Mouse (Mus musculus) gonadal fat pad, adult 2 months (tissue): Measurements from ENCODE around the gene Btbd17. TPM values are rescaled to one million over a fixed set of nuclear protein-coding genes. Genes with fewer than 3 reads are reported as not detected.
A peak's percentile ranks its signal among the peaks of the same experiment; 100 is the strongest.

ENCODE experiments used
- DNase-seq: peaks from one replicate; pipeline ENCODE4 v3.0.0-alpha.2; 2012; ENCODE audit warnings: low read depth
- polyA plus RNA-seq: library from polyadenylated mRNA; depleted of rRNA; stranded (reverse); fragments of >200 nt; gene quantifications from 2 replicates; pipeline ENCODE4 v1.2.3, GENCODE M21; 2012; rRNA removed

Btbd17 gene
- 4.5 and 8.2 TPM in 2 replicates for polyA plus RNA-seq

DNA sequence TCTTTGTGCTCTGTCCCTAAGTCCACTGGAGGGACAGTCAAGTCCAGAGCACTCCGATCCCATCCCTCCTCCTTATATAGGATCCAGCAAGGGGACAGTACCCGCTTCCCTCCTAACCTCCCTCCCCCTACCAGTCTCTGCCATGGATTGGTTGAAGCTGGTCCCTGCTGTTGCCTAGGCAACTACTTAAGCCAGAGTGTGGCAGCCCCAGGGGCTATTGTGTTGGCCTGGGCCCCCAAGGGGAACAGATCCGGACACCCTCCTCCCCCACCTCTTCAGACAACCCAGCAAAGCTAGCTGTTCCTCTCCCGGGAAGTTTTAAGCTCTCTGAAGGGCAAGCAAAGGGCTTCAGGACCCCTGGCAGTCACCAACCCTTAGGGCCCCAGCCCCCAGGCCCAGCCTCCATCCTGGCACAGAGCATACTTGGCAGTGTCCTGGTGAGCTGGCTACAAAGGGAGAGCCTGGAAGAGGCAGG, at the start of gene Btbd17:
Btbd17 (minus strand) TSS at position 98 of the 475 bp plus-strand sequence.
- DNase-seq, result no peak

DNA sequence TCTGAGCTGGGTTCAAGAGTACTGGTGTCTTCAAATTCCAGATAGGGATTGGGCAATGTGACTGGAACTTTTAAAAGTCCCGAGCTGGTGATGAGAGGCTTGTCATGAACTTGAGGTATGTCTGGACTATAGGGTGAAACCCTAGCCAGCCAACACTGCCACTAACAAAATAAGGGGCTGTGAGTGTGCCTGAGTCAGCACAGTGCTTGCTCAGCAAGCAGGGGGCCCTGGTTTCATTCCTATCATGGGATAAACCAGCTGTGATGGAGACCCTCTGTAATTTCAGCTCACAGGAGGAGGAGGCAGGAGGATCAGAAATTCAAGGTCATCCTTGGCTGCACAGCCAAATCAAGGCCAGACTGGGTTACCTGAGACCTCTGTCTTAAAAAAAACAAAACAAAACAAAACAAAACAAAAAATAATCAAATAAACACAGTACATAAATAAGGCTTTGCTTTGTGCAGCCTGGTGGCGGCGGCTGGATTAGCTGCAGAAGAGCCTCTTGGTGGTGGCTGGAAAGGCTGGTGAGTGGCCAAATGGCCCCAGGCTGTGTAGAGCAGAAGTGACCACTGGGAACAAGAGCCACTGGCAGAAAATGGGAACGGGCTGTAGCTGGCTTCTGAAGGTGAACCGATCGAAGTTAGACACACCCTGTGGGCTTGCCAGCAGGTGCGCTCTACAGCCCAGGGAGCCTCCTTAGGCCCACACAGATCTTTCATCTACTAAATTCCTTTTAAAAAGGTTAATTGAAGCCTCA, 48.9 kb upstream of the Btbd17 start:
- DNase-seq, result no peak

DNA sequence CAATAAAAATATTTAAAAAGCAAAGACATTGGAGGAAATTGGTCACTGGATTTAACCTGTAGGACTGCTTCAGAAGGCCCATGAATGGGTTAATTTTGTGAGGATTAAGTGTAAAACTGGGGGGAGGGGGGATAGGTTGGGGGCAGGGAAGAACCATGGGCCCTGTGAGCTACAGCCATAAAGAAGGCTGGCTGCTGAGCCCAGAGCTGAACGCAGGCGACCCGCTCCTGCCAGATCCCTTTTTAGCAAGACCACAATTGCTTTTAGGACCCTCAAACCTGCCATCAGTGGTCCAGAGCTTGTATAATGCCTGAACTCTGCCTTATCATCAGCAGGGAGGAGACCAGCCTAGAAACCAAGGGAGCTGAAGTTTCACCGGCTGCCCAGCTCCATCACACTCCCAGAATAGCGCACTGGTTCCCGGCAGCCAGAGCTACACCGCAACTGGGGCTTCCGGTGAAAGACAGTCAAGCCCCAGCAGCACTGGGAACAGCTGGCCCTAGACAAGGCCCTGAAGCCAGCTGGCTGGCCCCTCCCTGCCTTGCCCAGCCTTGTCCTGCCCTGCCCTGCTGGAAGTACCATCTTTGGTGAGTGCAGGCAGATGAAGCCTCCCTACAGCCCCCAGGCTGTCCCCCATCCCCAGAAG, 48.2 kb upstream of the Btbd17 start:
- DNase-seq, result no peak

DNA sequence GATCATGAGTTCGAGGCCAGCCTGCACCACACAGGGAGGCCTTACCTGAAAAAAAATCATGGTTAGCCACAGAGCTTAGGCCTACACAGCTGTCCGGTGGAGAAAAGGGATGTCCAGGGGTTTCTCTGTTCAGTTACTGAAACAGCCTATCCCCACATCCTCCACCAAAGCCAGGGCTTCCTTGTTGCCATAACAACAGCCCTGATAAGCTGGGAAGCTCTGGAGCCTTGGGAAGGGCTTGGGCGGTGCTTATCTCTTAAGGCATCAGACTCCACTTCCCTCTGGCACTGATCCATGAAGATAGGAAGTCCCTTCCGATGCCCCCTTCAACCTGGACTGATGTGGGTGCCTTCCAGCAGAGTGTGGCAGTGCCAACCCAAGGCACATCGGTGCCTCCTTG, 37.4 kb upstream of the Btbd17 start:
- no peak for DNase-seq

DNA sequence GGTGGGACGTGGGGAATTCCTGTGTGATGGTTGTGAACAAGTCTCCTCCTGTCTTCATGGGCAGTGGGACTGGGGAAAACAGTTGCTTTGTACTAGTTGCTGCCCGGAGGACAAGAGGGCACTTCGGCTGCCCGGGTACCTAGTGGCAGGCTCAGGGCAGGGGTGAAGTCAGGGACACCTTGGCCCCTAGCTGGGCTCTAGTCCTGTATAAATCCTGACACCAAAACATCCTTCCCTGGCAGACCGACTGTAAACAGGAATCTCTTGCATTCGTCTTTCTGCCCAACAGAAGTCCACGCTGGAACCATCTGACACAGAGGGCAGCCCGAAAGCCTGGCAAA, 34.7 kb upstream of the Btbd17 start:
- no peak for DNase-seq

DNA sequence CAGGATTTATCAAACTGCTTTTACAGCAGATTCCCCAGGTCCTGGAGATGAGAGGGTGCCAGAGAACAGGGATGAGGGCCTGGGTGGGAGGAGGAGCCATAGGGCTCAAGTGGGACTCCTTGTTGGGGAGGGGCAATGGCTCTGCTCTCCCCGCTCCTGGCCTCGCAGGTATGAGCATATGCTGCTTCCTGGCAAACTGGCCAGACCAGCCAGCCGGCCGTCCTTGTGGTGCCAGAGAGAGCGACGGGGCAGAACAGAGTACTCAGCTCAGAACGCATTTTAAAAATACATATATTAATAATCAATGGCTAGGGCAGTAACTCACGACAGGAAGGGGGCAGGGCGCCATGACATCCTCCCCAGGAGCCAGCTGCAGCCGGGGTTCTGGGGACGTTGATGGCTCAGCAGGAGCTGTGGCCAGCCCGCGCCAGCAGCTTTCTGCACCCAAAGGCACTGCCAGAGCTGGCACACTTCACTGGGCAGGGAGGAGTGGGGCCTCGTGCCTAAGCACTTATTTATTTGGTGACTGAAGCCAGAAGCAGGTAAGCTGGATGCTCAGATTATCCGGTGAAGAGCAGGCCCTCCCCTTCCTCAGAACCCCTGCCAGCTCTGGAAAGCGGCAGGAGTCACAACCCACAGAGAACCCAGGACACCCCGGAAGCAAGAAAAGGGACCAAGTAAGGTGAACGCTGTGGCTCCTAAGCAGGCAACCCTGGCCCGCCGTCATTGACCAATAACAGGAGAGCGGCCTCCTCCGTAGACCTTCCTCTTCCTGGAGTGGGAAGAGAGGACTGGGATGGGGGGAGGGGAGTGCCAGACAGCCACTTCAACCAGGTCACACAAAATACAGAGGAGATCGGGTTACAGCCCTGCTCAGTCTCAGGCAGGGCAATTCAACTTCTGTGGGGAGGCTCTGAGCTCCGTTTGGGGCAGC, 34.0 kb upstream of the Btbd17 start:
- DNase-seq, result peak; percentile 27

DNA sequence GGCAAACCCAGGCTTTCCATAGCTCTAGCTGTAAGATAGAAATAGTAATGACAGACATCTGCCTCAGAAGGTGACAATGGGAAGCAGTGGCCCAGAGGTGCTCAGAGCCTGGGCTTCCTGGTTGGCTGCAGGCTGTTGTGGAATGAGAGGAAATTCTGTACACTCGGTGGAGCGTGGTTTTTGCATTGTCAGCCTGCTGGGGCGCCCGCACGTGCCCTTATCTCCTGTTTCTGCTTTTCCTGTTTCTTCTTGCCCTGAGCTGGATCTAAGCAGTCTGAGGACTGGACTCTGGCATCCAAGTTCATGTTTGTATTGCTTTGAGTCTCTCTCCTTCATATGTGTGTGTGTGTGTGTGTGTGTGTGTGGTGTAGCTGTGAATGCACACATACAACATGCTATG, 30.9 kb upstream of the Btbd17 start:
- no peak for DNase-seq

DNA sequence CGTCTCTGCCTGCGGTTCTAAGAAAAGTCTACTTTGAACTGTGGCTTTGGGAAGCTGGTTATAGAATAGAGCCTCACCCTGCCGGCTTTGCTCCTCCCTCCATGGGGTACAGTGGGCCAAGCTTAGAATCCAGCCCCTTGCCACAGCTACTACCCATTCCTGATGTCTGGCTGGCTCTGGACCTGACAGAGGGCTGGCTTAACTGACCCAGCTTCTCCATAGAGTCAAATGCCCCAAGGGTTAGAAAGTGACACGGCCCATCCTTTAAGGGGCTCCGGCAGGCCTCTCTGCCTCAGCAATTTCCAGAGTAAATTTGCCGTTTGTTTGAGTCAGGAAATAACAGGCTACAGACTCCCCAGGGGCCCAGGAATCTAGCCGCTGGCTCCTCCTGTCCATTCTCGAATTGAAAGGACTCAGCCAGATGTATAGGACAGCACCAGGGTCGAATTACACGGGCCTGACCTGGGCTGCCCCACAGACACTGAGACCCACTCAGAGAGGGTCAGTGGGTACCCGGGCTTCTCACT, 27.5 kb upstream of the Btbd17 start:
- no peak for DNase-seq

DNA sequence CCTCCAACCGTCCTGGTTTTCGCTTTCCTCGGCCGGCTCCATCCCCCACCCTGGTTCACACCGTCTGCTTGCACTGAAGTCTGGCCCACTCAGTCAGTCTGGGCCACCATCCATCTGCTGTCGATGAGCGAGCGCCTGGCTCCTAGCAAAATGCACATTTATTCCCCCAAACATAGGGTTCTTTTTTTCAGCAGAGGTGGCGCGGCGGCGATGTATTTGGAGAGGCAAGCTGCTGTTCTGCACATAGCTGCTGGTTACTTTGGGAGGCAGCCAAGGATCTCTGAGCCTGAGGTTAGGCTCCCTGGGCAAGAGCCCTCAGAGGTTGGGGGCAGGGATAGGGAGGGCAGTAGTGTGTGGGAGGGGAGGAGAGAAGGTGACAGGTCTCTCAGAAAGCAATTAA, 27.0 kb upstream of the Btbd17 start:
- DNase-seq, result no peak

DNA sequence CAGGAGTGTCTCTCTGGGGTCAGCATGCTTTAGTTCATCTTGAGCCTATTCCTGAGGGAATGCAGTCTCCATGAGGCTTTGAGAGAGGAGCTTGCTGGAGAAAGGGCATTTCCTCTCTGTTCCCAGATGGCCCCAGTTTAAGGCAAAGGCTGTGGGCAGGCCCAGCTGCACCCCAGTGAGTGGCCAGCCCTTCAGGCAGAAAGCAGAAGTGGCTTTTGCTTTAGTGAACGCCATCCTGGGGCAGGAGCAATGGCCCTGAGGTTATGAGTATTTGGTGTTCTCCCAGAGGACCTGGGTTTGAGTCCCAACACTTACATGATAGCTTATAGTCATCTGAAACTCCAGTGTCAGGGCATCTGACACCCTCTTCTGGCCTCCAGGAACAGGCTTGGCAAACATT, 25.6 kb upstream of the Btbd17 start:
- DNase-seq, result no peak

DNA sequence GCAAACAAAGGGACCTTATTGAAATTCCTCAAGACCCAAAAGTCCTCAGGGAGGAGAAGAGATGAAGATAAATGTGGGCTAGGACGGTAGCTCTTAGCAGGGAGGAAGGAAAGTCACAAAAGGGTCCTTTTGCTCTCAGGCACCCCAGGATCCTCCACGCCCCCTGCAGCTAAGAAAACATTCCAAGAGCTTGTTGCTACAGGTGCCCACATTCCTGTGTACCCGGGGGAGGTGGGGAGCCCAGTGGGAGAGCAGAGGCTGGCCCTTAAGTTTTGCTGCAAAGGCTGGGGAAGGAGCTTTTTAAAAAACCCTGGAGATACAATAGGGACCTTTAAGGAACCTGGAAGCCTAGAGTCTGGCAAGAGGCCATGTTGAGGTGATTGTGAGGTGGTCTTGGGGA, 24.7 kb upstream of the Btbd17 start:
- DNase-seq, result no peak

DNA sequence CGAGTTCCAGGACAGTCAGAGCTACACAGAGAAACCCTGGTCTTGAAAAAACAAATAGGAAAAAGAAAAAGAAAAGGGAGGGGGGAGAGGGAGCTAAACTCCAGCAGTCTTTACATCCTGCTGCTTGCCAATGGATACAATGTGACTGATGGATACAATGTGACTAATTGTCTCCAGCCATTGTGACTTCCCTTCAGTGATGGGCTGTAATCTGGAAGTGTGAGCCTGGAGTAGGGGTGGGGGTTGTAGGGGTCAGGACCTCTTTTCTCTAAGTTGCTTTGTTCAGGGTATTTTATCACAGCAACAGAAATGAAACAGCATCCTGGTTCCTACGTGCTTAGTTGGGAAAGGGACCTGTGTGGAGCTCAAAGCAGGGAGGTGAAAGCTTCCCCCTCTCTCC, 23.4 kb upstream of the Btbd17 start:
- DNase-seq, result no peak

DNA sequence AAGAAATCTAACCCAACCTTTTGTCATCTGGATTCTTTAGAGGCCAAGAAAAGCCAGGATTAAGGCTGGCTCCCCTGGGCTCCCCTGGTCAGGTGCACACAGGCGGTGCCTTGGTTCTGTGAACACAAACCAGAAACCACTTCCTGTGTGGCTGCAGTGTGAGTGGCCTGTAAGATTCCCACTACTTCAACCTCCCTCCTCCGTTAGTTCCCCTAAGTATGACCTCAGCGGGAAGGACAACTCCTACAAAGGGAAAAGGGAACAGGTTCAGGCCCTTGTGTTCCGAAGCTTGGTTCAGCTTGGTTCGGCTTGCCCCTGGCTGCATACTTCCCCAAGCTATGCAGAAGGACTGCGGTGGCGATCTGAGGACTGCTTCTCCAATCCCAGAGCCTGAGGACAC, 22.4 kb upstream of the Btbd17 start:
- DNase-seq, result no peak

DNA sequence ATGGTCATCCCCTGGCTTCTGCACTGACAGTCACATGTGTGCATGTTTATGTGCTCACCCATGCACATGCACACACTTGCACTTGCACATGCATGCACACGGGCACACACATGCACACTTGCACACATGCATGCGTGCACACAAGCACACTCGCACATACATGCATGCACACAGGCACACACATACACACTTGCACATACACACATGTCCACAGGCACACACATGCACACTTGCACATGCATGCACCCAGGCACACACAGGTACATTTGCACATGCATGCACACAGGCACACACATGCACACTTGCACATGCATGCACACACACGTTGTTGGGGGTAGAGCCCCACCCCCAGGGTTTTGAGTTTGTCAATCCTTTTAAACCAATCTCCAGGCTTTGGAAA, 21.2 kb upstream of the Btbd17 start:
- DNase-seq, result no peak

DNA sequence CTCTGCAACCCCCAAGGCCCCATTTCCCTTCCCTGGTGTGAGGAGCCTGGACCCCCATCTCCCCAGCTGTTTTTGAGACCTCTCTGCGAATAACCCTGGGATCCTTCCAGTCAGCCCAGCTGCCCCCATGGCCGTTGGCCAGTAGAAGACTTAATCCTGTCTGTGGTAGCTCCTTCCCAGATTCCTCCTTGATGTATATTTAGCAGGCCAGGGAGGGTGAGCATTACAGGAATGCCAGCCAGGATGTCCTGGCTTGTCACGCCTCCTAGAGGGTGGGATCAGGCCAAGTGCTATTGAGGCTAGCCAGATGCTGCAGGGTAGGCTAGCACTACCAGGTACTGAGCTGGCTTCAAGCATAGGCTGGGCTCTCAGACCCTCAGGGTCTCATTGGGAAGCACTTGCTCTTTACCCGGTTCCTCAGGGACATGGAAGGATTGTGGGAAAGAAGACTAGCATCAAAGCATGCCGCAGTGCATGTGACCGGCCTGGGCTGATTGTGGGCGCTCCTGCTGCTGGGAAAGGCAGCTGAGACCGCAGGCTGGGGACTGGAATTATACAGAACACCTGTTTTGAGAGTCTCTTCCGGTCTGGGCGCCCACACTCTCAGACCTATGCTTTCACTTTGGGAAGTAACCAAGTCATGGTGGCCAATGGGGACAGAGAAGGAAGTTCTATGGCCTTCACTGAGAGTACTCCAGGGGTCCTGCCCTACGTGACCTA, 19.3 kb upstream of the Btbd17 start:
- DNase-seq, result no peak

DNA sequence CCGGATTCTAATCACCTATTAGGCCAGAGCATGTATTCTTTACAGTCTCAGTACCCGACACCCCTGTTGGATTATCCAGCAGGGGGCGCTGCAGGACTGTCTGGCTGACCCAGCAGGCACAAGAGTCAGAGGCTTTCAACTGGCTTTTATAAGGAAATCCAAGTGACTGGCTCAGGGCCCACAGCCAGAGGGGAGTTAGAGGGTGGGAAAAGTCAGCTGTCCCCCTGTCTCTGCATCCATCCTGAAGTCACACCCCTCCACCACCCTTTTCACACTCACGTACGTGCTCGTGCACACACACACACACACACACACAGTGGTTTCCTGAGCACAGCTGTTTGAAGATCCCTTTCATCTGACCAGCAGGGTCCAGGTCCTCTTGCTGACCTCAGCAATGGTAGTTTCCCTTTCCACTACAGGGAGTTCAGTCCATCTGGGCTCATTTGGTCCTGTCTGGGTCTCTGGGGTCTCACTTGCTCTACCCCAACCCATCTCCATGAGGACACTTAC, 17.0 kb upstream of the Btbd17 start:
- DNase-seq, result no peak

DNA sequence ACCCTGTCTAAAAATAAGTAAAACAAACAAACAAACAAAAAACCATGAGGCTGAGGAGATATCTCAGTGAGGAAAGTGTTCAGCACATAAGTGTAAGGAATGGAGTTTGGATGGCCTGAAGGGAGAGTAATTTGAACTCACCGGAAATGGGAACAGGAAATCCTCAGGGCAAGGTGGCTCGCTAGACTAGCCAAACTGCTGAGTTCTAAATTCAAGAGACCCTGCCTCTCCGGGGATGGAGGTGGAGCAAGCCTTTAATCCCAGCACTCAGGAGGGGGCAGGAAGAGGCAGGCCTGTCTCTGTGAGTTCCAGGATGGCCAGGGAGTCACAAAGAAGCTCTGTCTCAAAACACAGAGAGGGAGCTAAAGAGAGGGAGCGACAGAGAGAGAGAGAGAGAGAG, 14.6 kb upstream of the Btbd17 start:
- no peak for DNase-seq

DNA sequence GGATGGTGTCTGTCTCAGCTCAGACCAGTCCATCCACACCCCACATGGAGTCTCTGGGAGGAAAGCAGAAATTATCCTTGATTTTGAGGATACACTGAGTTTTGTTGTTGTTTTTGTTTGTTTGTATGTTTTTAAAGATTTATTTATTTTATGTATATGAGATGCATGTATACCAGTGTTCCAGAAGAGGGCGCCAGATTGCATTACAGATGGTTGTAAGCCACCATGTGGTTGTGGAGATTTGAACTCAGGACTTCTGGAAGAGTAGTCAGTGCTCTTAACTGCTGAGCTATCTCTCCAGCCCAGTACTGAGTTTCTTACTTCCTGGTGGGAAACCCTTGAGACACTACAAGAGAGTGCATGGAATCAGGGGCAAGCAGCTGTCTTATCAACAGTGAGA, 13.6 kb upstream of the Btbd17 start:
- DNase-seq, result no peak

DNA sequence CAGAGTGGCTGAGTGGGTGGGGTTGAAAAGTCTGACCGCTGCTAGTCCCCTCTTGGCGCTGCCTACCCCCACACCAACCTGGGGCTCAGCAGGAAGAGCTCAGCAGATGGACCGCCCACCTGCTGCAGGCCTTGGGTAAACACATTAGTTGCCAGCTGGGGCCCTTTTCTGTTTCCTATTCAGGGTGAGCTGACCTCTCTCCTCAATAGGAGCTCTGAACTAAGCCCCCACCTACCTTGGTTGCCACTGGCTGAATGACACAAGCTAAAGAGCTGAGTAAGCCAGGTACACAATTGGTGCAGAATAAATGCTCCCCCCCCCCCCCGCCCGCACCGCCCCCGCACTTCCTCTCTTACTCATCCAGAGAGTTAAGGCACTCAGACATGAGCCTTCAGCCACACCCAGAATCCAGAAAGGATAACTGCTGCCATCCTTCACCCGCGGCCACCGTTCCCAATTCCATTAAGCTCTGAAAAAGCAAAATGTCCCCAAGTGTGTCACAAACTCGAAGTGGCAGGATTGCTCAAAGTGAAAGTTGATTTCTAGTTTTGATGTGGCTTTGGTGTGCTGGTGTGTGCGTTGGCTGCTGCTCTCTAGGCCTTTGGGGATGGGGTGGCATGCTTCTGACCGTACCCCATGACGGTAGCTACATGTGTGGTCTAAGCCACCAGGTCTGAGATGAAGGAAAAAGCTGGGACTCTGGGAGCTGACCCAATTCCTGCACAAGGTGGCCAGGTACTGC, 12.1 kb upstream of the Btbd17 start:
- DNase-seq, result no peak

DNA sequence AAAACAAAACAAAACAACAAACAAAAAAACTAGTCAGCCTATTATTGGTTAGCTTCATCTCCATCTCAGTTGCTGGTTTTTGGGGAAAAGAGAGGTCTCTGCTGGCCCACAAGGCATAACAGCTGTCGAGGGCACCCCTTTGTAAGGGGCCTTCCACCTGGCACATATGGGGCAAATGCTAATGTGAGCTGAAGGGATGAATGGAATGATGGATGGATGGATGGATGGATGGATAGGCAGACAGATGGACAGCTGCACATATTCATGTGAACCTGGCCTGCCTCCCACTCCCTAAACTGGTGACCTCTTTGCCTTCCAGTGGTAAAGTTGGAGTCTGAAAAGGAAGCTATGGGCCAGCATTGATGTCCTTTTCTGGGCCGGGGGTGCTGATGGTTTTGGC, 11.3 kb upstream of the Btbd17 start:
- no peak for DNase-seq

DNA sequence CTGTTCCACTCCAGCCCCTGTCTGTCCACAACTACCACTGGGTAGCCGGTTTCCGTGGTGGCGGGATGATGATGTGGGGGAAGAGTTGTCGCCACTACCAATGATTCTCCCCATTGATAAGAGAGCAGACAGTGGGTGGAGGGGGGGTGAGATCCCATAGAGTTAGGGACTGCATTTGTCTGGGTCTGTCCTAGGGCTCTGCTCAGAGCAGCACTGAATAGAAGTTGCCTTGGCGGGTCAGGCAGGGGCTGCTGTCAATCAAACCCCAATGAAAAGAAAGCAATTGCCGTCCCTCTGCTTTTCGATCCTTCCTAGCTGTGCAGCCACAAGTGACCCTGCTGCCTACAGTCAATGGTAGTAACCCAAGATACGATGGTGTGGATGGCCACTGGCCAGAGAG, 8.2 kb upstream of the Btbd17 start:
- no peak for DNase-seq
